Mouse (Mus musculus) urinary bladder, postnatal 0 days (tissue): ENCODE results near the gene Dus2. TPM values are rescaled to one million over a fixed set of nuclear protein-coding genes. Genes with fewer than 3 reads are reported as not detected.

Experiments used
- microRNA-seq: library from miRNA; unstranded; fragments of <30 nt; microRNA quantifications from one replicate; pipeline ENCODE4, GENCODE M21; 2016
- polyA plus RNA-seq: library from polyadenylated mRNA; unstranded; fragments of >200 nt; fragmentation: Nextera tagmentation; extraction: Ambion mirVana; gene quantifications from 2 replicates; pipeline ENCODE4 v1.2.1, GENCODE M21; 2015

The Dus2 gene
- 12.1 and 13.2 TPM in 2 replicates for polyA plus RNA-seq

DNA sequence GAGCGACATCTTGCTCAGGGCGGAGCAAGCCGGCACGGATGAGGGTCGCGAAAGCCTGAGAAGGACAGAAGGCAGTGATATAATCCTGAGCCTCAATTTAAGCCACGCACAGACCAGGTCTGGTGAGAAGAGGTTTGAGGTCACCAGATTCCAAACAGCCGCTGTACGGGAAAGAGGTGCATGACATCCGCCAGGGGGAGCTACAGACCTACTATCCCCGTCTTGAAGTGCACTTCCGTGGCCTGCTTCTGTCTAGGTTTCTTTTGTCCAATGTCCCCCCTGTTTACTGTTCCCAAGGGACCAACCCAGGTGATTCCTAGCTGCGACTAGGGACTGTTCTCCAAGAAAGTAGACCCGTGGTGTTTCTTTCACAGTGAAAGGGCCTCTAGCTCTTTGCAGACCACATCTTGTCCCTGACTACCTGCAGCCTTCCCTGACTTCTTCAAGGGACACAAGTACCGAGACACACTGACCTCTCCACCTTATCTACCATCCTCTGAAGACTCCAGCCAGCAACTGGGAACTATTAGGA, at the start of gene Dus2:
Gene Dus2, plus strand, starts transcription at position 482 of the 532 bp plus-strand sequence.

DNA sequence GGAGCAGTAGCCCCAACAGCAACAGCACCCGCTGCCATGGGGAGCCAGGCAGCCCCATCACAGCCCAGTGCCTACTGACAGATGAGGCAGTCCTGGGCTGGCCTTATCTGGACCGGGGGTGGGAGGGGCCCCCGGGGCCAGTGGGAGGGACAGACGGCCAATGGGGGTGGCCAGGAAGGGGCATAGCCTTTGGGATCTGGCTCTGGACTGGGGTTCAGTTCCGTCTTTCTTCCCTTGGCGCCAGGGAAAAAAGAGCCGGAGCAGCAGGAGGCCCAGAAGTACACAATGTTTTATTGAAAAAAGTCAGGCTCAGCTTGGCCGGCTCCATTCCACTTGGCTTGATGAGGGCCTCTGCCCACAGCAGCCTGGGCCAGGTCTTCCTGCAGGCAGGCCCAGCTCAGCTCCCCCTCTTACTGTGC, 47.8 kb upstream of the Dus2 start, which contains the start of gene Lcat:
Gene Lcat, minus strand, starts transcription at position 62 of the 419 bp plus-strand sequence.

DNA sequence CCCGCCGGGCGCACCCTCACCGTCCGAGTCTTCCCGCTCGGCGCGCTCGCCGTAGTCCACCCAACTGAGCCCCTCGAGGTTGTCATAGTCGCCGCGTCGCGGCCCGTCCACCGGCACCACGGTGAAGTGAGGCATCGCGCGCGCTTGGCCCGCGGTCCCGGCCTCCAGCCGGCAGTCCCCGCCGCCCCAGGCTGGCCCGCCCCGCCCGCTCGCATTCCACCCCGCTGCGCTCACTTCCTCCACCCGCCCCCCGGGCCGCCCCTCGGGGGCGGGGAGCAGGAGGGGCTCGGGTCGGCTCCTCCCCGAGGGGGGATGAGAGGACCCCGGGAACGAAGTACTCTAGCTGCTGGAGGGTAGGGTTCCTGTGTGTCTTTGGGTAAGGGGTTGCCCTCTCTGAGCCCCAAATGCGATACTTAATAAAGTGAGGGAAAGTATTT, 25.2 kb upstream of the Dus2 start, which contains the start of gene Slc12a4:
Gene Slc12a4, minus strand, starts transcription at position 193 of the 437 bp plus-strand sequence.

DNA sequence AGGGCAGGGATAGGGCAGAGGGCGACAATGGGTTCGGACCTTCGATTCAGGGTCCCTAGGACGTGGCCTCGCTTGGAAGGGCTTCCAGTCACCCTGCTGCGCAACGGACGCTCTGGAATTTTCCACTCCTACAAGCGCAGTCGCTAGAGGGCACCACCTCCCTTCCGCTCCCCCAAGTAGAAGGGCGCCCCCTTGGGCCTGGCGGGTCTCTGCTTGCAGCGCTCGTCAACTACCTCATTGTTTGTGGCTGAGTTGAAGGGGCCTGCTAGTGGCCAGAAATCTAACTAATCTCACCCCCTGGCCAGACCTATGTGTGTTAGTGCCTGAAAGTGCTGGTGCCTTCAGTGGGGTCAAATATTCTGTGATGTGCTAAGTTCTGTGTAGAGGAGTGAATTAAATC, 11.8 kb upstream of the Dus2 start, which contains the start of gene Dpep3:
Gene Dpep3, minus strand, starts transcription at position 105 of the 400 bp plus-strand sequence.

DNA sequence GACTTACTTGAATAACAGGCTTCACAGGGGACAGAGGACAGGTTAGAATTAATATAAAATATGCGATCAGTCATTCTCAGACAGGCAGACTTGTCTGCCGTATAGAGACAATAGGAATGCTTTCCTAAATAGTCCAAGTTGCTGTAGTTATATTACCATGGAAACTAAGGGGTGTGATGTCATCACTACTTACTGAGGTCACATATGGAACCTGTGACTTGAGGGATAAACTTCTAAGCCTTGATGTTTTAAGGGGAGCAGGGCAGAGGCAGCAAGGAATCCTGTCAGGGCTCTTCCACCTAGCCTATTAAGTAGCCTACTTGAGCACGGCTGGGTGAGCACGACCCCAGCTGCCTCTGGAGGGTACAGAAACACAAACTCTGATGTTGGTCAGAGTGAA, 14.7 kb downstream of the Dus2 start, which contains the start of gene Dpep2nb:
Gene Dpep2nb, minus strand, starts transcription at position 101 of the 400 bp plus-strand sequence.

DNA sequence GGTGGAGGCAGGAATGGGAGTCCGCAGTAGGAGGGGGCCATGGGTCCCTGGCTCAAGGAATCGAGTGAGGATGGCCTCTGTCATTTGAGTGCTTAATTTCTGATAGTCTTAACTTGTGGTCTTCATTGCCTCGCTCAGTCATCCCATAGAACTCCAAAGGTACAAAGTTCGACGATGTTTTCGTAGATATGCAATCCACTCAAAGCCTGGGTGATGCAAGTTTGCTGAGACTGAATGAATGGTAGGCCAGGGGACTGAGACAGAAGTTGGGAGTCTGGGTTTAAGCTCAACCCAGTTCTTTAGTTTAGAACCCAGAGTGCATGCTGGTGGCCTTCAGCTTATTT, 20.5 kb downstream of the Dus2 start, which contains the start of gene Ddx28:
Gene Ddx28, minus strand, starts transcription at position 240 of the 344 bp plus-strand sequence.

DNA sequence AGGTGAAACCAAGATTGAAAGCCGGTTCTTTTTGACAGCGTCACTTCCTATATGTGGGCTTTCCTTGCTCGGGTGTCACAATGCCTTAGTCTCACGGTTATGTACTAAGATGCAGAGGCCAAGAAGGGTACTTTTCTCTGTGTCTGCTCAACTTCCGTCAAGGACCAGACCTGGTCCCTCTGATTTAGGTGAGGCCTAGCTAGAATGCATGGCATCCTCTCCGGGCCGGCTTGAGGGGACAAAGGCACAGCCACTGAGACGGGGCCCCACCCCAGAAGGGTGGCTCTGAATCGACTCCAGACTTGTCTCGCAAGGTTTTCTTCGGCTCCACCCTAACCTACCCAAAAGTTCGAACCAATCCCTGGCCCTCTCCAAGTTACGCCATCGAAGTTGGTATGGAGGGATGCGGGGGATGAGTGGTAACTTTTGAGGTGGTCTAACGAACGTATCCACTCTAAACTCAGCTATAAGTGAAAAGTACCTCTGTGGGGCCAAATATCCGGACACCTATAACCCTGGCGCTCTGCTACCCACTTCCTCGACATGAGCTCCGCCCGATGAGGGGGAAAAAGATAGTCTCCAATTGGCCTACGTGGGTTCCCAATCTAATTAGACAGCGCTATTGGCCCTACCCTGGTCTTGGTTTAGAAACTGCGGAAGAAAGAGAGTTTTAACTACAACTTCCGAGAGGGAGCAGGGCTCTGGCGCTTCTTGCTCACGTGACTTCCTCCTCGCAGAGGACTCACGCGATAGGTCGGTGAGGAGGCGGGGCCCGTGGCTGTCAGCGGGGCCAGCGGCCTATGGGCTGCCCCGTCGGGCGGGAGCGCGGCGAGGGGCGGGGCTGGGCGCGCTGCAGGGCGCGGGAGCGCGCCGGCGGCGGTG, 67.8 kb downstream of the Dus2 start, which contains the start of gene Nfatc3:
Gene Nfatc3, plus strand, starts transcription at position 110 of the 882 bp plus-strand sequence.

Small RNA genes lying within 50 kb of the gene (microRNA-seq; reads per million reads assigned to microRNA genes)
- gene Mir7074: not detected

Other genes with a start within 250 kb of the Dus2 start
- 8.4 and 11.5 TPM in 2 replicates for gene Gfod2, start 232.7 kb upstream of the Dus2 start, polyA plus RNA-seq
- gene Ranbp10, start 164.0 kb upstream of the Dus2 start, polyA plus RNA-seq: 5.3 and 5.5 TPM in 2 replicates
- not detected in 2 replicates for gene Tsnaxip1, start 163.6 kb upstream of the Dus2 start, polyA plus RNA-seq
- gene Cenpt, start 138.1 kb upstream of the Dus2 start, polyA plus RNA-seq: 12.8 and 15.9 TPM in 2 replicates
- 34.7 and 37.6 TPM in 2 replicates for gene Thap11, start 136.2 kb upstream of the Dus2 start, polyA plus RNA-seq
- 135 and 151 TPM in 2 replicates for gene Nutf2, start 130.8 kb upstream of the Dus2 start, polyA plus RNA-seq
- gene Edc4, start 110.5 kb upstream of the Dus2 start, polyA plus RNA-seq: 16.9 and 18.8 TPM in 2 replicates
- gene Nrn1l, start 97.8 kb upstream of the Dus2 start, polyA plus RNA-seq: 0.30 and 0.36 TPM in 2 replicates
- gene Pskh1, start 90.9 kb upstream of the Dus2 start, polyA plus RNA-seq: 16.9 and 17.5 TPM in 2 replicates
- 0.40 and 0.55 TPM in 2 replicates for gene Ctrl, start 57.5 kb upstream of the Dus2 start, polyA plus RNA-seq
- 41.7 and 50.9 TPM in 2 replicates for gene Psmb10, start 52.9 kb upstream of the Dus2 start, polyA plus RNA-seq
- gene Lcat, start 48.0 kb upstream of the Dus2 start, polyA plus RNA-seq: 0.81 and 0.85 TPM in 2 replicates
- 33.0 and 35.3 TPM in 2 replicates for gene Slc12a4, start 25.2 kb upstream of the Dus2 start, polyA plus RNA-seq
- 0.18 TPM in 1 of 2 replicates, not detected in the other for gene Dpep3, start 11.9 kb upstream of the Dus2 start, polyA plus RNA-seq
- gene Dpep2nb, start 14.6 kb downstream of the Dus2 start, polyA plus RNA-seq: not detected in 2 replicates
- 10.4 and 11.0 TPM in 2 replicates for gene Ddx28, start 20.5 kb downstream of the Dus2 start, polyA plus RNA-seq
- 2.9 and 3.2 TPM in 2 replicates for gene Nfatc3, start 67.5 kb downstream of the Dus2 start, polyA plus RNA-seq
- 39.5 and 40.6 TPM in 2 replicates for gene Esrp2, start 145.6 kb downstream of the Dus2 start, polyA plus RNA-seq
- 7.1 and 7.7 TPM in 2 replicates for gene Pla2g15, start 159.1 kb downstream of the Dus2 start, polyA plus RNA-seq
- 53.5 and 58.0 TPM in 2 replicates for gene Slc7a6, start 177.5 kb downstream of the Dus2 start, polyA plus RNA-seq
- 17.1 and 19.3 TPM in 2 replicates for gene Slc7a6os, start 219.6 kb downstream of the Dus2 start, polyA plus RNA-seq
- gene Prmt7, start 219.6 kb downstream of the Dus2 start, polyA plus RNA-seq: 20.6 and 20.9 TPM in 2 replicates